In the genomic region with DNA sequence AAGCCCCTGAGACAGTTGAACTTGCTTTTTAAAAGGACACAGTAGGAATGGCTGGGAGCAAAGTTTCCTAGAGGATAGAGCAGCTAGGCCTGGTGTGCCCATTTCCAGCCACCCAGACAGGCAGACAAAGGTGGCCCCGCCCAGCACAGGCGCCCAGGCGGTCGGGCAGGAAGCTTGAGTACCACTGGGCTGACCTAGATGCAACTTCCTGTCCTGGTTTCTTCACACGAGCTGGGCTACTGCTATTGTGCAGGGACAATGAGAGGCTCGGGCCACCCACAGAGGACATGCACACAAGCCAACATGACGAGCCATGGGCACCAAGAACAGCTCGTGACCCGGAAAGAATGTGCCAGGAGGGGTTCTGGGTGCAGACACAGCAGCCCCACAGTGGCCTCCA, we compare ENCODE assay signal across 9 mouse cellular contexts.
A peak's percentile ranks its signal among the peaks of the same experiment; 100 is the strongest.
DNase-seq lines count a peak whose midpoint lies in the region; ATAC-seq and TF ChIP-seq lines count a peak whose summit lies in the region.
"Had no signal": no experiment of that assay in that cellular context is flagged by ENCODE, and none has a peak within 500 bp of the region (broad histone marks: within the 10 kb centered on the region; RNA-seq: fewer than 3 reads in every experiment).

No protein-coding gene starts in this region.

- H3K4me2 ChIP-seq in intestine, embryonic 15.5 days (replicated peaks): no peak overlapping the region

- no peaks in the 10 kb centered on the region for H3K9me3 ChIP-seq in intestine, embryonic 15.5 days
- H3K9me3 ChIP-seq: G1E had no signal

- TF ChIP-seq CTCF in bone marrow macrophage, adult 2 months (IDR thresholded peaks at IDR 0.05; ENCODE audit: low read depth, low read length): no peak

- H3K4me1 ChIP-seq in bone marrow macrophage, adult 2 months (ENCODE audit: control insufficient read depth, insufficient read depth, low read length): peaks cover 32% of the 10 kb centered on the region
- peaks cover 14% of the 10 kb centered on the region; the same call in 1 of the 2 replicates for H3K4me1 ChIP-seq in intestine, embryonic 15.5 days (replicated peaks)

- TF ChIP-seq POLR2A in bone marrow macrophage, adult 2 months (IDR thresholded peaks at IDR 0.05; ENCODE audit: borderline replicate concordance, low read depth, low read length): no peak

- no peaks in the 10 kb centered on the region for H3K27me3 ChIP-seq in intestine, embryonic 15.5 days (replicated peaks)

- peak; percentile 50 to 66; a peak in 3 of 4 replicates for ATAC-seq in hematopoietic stem cell, adult 5-6 weeks (replicated peaks in 1 of 2; ENCODE audit: insufficient read depth in 1 of 2, low FRiP score in 2 of 2, low TSS enrichment in 1 of 2, low read depth in 1 of 2, poor library complexity in 2 of 2, severe bottlenecking in 2 of 2)
- ATAC-seq in neutrophil, adult 5-6 weeks (ENCODE audit: extremely low read depth, insufficient number of reproducible peaks, low FRiP score, poor library complexity, severe bottlenecking): peak; percentile 72
- no peak for ATAC-seq in intestine, embryonic 15.5 days

- no peak overlapping the region for H3K4me3 ChIP-seq in bone marrow macrophage, adult 2 months (ENCODE audit: insufficient read depth, low read length)
- H3K4me3 ChIP-seq in intestine, embryonic 15.5 days (replicated peaks): no peak overlapping the region

- no peak overlapping the region for H3K9ac ChIP-seq in intestine, embryonic 15.5 days

- DNase-seq in layer of hippocampus, adult 8-10 months (ENCODE audit: low spot score in 2 of 2): peak; percentile 38 to 48
- DNase-seq in layer of hippocampus, postnatal 25 days (ENCODE audit: extremely low spot score in 1 of 2, low spot score in 1 of 2): no peak
- peak; percentile 36 for DNase-seq in liver
- no peak for DNase-seq in testis, postnatal 14 days (ENCODE audit: low spot score)

- H3K36me3 ChIP-seq in intestine, embryonic 15.5 days: no peaks in the 10 kb centered on the region
- H3K36me3 ChIP-seq: G1E had no signal

- 69% methylated on average over 9 of the region's 9 CpGs for WGBS in intestine, embryonic 15.5 days

- peak overlapping the region; percentile 32 for H3K27ac ChIP-seq in bone marrow macrophage, adult 2 months (ENCODE audit: insufficient read depth, low read depth, low read length)
- no peak overlapping the region for H3K27ac ChIP-seq in intestine, embryonic 15.5 days

Comparison
In these comparisons a context has a peak if more than half of its experiments do, and no peak if none do; other contexts are left out.
1. DNase-seq: peak in layer of hippocampus, adult 8-10 months (2 of 2) and liver (single experiment); none in layer of hippocampus, postnatal 25 days (0 of 2) and testis, postnatal 14 days (single experiment).